Mouse (Mus musculus) liver, embryonic 13.5 days (tissue): ENCODE measurements around the gene Efcab6. TPM values are rescaled to one million over a fixed set of nuclear protein-coding genes. Genes with fewer than 3 reads are reported as not detected.

Experiments
- ATAC-seq: fragments of 200-750 bp; cut with Nextera tagmentation; 2 replicates; pipeline ENCODE4 v1.8.0; 2017; ENCODE audit warnings: low read depth, mild to moderate bottlenecking, moderate number of reproducible peaks, moderate library complexity
- DNase-seq: peaks from one replicate; pipeline ENCODE4 v3.0.0; 2022
- H3K27ac ChIP-seq: fragments of 300-500 bp; sonication (generic); 2 replicates; pipeline ENCODE4 v1.5.1; 2015; ENCODE audit warnings: moderate library complexity, mild to moderate bottlenecking, inconsistent platforms
- H3K27me3 ChIP-seq: fragments of 300-500 bp; sonication (generic); 2 replicates; pipeline ENCODE4 v1.6.1; 2015; ENCODE audit warnings: mild to moderate bottlenecking, inconsistent platforms
- H3K36me3 ChIP-seq: fragments of 300-500 bp; sonication (generic); 2 replicates; pipeline ENCODE4 v1.6.1; 2015; ENCODE audit warnings: mild to moderate bottlenecking, inconsistent platforms
- H3K4me1 ChIP-seq: fragments of 300-500 bp; sonication (generic); replicated peaks from 2 replicates; pipeline ENCODE4 v1.6.1; 2015; ENCODE audit warnings: inconsistent platforms
- H3K4me2 ChIP-seq: fragments of 300-500 bp; sonication (generic); 2 replicates; pipeline ENCODE4 v1.6.1; 2015; ENCODE audit warnings: inconsistent platforms, mild to moderate bottlenecking, moderate library complexity
- H3K4me3 ChIP-seq: fragments of 300-500 bp; sonication (generic); replicated peaks from 2 replicates; pipeline ENCODE4 v1.5.1; 2015; ENCODE audit warnings: mild to moderate bottlenecking, inconsistent platforms
- H3K9ac ChIP-seq: fragments of 300-500 bp; sonication (generic); 2 replicates; pipeline ENCODE4 v1.6.1; 2015; ENCODE audit warnings: mild to moderate bottlenecking, inconsistent platforms
- H3K9me3 ChIP-seq: fragments of 300-500 bp; sonication (generic); replicated peaks from 2 replicates; pipeline ENCODE4 v1.6.1; 2016; ENCODE audit warnings: inconsistent platforms
- WGBS: fragments of 180-500 bp; shearing (Covaris S2); methylation state at CpG from one replicate; pipeline ENCODE4 v1.1.7; 2015; ENCODE audit not compliant: insufficient replicate concordance; 5-methylcytosine and 5-hydroxymethylcytosine counted together
- polyA plus RNA-seq: library from polyadenylated mRNA; unstranded; fragments of >200 nt; fragmentation: Nextera tagmentation; extraction: Ambion mirVana; gene quantifications from 2 replicates; pipeline ENCODE4 v1.2.1, GENCODE M21; 2015

The Efcab6 gene
- polyA plus RNA-seq, 1 experiment from 2014 or later = not detected

DNA sequence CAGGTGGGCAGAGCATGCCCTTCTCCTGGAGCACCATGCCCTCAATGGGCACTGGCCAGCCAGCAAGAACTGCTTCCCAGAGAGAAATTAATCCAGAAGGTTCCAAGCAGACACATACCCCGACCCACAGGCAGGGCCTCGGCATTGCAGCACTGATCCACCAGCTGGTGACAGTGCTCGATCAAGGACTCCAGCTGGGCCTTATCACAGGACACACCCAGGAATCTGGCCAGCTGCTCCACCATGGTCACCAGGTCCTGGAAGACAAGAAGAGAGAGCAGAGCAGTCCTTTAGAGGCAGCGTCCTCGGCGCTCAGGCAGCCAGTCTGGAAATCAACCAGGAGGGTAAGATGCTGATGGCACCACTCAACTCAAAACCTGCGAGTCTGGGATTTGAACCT is 14.9 kb upstream of the Efcab6 start:
- WGBS = 40% methylated on average over 7 of the region's 7 CpGs
- no peak for DNase-seq

DNA sequence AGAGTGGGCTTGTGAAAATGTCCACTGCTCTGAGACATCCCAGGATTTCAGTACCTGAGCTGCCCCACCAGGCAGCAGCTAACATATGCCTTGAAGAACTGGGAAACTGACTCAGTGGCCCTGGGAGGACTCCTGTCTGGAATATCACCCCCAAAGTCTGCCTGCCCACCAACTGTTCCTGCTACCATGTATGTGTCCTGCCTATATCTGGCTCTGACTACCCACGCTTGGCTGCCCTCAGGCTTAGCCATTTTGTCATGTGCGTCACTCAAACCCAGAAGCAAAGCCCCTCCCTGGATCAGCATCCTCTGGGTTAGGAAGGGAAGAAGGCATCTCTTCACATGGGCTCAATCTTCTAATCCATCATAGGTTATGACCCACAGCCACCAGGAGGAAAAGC is 14.3 kb upstream of the Efcab6 start:
- H3K27me3 ChIP-seq = peaks cover 11% of the 10 kb centered on the region
- H3K9ac ChIP-seq = no peak overlapping the region
- H3K4me3 ChIP-seq = no peak overlapping the region
- DNase-seq (no peak), ATAC-seq (no peak)
- no peak overlapping the region for H3K27ac ChIP-seq
- 64% methylated on average over 2 of the region's 2 CpGs for WGBS
- H3K9me3 ChIP-seq = no peaks in the 10 kb centered on the region
- H3K36me3 ChIP-seq = no peaks in the 10 kb centered on the region
- H3K4me1 ChIP-seq = 0 out of 2 replicates have a peak, but pooled peaks cover 3% of the 10 kb centered on the region
- H3K4me2 ChIP-seq = no peak overlapping the region

More for the DNA sequence above, 14.9 kb upstream of the Efcab6 start:
- Histone ChIP-seq H3K27ac (no peak overlapping the region), H3K4me1 (0 out of 2 replicates have a peak, but pooled peaks cover 3% of the 10 kb centered on the region), H3K36me3 (no peaks in the 10 kb centered on the region), H3K9ac (no peak overlapping the region), H3K9me3 (no peaks in the 10 kb centered on the region), H3K4me2 (no peak overlapping the region), H3K4me3 (no peak overlapping the region), H3K27me3 (0 out of 2 replicates have a peak, but pooled peaks cover 5% of the 10 kb centered on the region)
- no peak for ATAC-seq

DNA sequence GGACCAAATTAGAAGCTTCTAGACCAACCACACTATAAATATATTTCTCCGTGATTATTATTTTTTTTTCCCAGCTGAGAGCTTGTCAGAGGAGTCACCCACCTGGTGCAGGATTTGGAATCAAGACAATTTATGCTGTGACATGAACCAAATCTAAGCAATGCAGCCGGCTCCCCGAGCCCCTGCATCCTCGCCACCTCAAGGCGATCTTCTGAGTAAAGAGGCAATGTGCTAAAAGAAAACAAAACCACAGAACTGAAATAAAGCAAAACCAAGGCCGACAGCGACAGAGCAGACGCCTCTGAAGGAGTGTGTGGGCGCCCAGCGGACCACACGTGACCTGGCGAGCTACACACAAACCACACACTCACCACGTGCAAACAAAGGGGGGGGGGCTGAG is 13.5 kb upstream of the Efcab6 start:
- Histone ChIP-seq H3K4me3 (no peak overlapping the region), H3K27ac (no peak overlapping the region), H3K4me2 (no peak overlapping the region), H3K27me3 (peaks cover 15% of the 10 kb centered on the region), H3K4me1 (0 out of 2 replicates have a peak, but pooled peaks cover 3% of the 10 kb centered on the region), H3K9ac (no peak overlapping the region), H3K9me3 (no peaks in the 10 kb centered on the region), H3K36me3 (no peaks in the 10 kb centered on the region)
- no peak for ATAC-seq
- 60% methylated on average over 13 of the region's 13 CpGs for WGBS
- DNase-seq = no peak

DNA sequence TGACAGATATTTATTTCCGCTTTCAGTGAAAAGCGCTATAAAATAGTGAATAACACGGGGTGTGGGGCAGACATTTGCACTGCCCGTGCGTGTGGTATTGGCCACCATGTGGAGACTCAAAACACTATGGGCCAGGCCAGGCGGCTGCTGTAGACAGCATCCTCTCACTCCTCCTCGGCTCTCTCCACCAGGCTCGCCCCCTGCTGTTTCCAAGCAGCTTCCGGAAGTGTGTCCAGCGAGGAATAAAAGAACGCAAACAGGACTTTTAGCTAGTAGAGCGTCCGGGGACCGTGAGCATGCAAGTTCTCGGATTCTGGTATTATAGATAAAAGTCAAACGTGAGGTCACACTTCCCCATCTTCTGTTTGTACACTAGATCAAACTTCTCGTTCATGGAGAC is 12.0 kb upstream of the Efcab6 start:
- Histone ChIP-seq H3K9me3 (no peaks in the 10 kb centered on the region), H3K4me3 (no peak overlapping the region), H3K36me3 (no peaks in the 10 kb centered on the region), H3K4me2 (no peak overlapping the region), H3K27ac (no peak overlapping the region), H3K27me3 (peaks cover 27% of the 10 kb centered on the region), H3K4me1 (0 out of 2 replicates have a peak, but pooled peaks cover 3% of the 10 kb centered on the region), H3K9ac (no peak overlapping the region)
- ATAC-seq = no peak
- WGBS = 55% methylated on average over 17 of the region's 17 CpGs
- no peak for DNase-seq

DNA sequence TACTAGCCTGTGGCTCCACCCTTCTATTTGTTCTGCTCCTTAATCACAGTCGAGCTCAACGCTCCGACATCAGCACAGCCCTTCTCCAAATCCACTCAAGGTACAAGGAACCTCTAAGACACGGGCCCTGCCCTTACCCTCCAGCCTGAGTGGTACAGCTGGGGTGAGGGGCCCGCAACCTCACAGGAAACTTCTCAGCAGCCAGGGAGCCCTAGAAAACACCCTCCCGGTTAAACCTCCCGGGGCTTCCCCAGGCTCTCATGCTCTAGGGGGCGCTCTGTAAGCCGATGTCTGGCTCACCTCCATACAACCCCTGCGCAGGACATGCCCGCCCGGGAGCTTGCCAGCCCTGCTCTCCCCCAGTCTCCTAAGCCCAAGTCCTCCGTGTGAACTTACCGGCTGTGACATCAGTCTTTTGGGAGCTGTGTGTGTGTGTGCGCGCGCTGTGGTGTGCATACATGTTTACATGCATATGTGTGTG is 9.6 kb upstream of the Efcab6 start:
- Histone ChIP-seq H3K9ac (no peak overlapping the region), H3K27me3 (peaks cover 49% of the 10 kb centered on the region), H3K36me3 (no peaks in the 10 kb centered on the region), H3K27ac (no peak overlapping the region), H3K9me3 (no peaks in the 10 kb centered on the region), H3K4me1 (no peaks in the 10 kb centered on the region), H3K4me3 (no peak overlapping the region), H3K4me2 (no peak overlapping the region)
- 23% methylated on average over 17 of the region's 17 CpGs for WGBS
- no peak for ATAC-seq
- DNase-seq = no peak

DNA sequence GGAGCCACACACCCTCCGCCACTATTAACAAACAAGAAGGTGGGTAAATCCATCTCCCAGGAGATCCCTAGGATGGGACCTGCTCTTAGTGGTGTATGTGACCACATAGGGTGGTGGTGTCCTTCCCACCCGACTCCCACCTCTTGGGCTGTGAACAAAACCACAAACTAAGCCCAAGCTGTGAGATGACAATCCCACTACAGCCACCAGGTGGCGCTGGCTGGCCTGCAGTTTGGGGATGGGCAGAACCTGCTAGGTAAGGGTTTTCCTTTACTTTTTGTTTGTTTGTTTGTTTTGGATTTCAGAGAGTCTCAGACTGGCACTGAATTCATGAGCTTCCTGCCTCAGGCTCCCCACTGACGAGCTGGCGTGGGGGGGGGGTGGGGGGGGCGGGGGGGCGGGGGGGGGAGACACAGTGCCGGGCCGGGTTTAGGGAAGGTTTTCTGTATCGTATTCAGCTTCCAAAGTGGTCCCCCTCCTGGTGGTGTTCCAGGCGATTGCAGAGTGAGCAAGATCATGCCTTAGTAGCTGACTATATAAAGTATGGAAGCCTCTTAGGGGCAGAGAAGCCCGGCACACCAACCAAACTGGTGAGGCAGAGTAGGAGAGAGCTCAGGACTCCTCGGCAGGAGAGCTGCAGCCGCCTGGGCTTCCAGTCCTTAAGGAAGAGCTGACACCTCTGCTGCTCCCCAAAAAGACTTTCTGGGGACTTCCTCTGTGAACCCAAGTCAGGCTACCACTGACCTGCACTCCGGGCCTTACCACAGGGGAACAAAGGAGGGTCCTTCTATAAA is 8.9 kb upstream of the Efcab6 start:
- no peaks in the 10 kb centered on the region for H3K4me1 ChIP-seq
- no peak overlapping the region for H3K9ac ChIP-seq
- ATAC-seq (no peak), DNase-seq (peak; percentile 27)
- peaks cover 55% of the 10 kb centered on the region for H3K27me3 ChIP-seq
- no peak overlapping the region for H3K27ac ChIP-seq
- H3K4me3 ChIP-seq = no peak overlapping the region
- H3K9me3 ChIP-seq = no peaks in the 10 kb centered on the region
- no peaks in the 10 kb centered on the region for H3K36me3 ChIP-seq
- WGBS = 14% methylated on average over 12 of the region's 15 CpGs
- no peak overlapping the region for H3K4me2 ChIP-seq

DNA sequence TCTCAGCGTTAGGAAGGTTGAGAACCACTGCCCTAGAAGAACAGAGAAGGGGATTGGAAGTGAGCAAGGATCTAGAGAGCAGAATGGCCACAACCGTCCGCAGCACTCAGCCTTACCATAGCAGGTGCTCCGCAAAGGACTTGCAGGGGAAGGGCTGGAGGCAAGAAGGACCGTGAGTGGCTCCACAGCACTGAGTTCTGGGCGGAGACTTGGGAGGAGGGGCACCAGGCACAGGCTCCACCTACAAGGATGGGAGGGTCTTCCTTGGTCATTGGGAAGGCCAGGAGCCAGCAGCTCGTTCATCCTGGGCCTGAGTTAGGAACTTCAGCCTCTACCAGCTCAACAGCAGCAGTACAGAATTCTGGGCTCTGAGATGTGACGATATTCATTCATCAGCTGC is 7.9 kb upstream of the Efcab6 start:
- WGBS = 13% methylated on average over 8 of the region's 8 CpGs
- no peak for ATAC-seq
- H3K27me3 ChIP-seq = peaks cover 64% of the 10 kb centered on the region

DNA sequence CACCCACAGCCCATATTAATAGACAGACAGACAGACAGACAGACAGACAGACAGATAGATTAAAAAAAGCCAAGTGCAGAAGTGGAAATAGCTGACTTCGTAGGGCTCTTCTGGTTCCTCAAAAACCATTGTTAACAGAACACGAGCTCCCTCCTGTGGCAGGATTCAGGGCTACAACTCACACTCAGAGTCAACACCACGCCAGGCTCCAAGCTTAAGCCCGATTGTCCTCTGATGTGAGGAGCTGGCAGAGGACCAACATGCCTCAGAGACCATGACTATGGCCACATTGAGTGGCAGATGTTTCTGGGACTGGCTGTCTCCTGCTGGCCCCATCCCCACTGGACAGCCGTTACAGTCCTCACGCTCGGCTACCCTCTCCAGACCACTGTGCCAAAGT is 7.0 kb upstream of the Efcab6 start:
- peaks cover 71% of the 10 kb centered on the region for H3K27me3 ChIP-seq
- no peak overlapping the region for H3K4me3 ChIP-seq
- no peak overlapping the region for H3K4me2 ChIP-seq
- no peaks in the 10 kb centered on the region for H3K4me1 ChIP-seq
- no peak overlapping the region for H3K27ac ChIP-seq
- H3K9me3 ChIP-seq = no peaks in the 10 kb centered on the region
- no peak overlapping the region for H3K9ac ChIP-seq
- DNase-seq (no peak), ATAC-seq (no peak)
- 29% methylated on average over 7 of the region's 7 CpGs for WGBS
- H3K36me3 ChIP-seq = no peaks in the 10 kb centered on the region

More for the DNA sequence above, 7.9 kb upstream of the Efcab6 start:
- DNase-seq = no peak
- Histone ChIP-seq H3K36me3 (no peaks in the 10 kb centered on the region), H3K9me3 (no peaks in the 10 kb centered on the region), H3K4me2 (no peak overlapping the region), H3K9ac (no peak overlapping the region), H3K4me3 (no peak overlapping the region), H3K4me1 (no peaks in the 10 kb centered on the region), H3K27ac (no peak overlapping the region)

DNA sequence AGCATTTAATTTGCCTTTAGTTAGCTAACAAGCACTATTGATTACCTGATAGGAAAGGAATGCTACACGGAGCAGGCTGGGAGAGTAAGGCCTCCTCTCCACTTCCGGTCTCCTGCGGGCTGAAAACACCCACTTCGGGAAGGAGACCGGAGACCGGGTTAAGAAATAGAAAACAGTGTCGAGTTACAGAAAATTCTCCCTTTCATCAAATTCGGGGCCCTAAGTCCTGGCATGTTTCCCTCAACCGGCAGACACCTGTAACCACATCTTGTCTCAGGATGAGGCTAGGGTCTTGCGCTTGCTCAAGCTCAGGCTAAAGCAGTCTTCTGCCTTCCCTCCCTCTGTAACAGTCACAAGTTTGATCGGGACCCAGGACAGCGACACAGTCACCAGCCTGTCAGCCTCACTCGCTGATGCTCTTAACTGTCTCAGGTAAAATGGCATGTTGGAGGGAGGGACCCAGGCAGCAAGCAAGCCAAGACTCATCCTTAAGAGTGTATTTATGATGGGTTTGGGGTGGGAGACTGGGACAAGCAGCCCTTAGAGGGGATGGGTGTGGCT is 5.0 kb upstream of the Efcab6 start:
- no peak overlapping the region for H3K27ac ChIP-seq
- no peaks in the 10 kb centered on the region for H3K36me3 ChIP-seq
- no peaks in the 10 kb centered on the region for H3K4me1 ChIP-seq
- H3K4me3 ChIP-seq = no peak overlapping the region
- DNase-seq = no peak
- H3K9ac ChIP-seq = no peak overlapping the region
- H3K9me3 ChIP-seq = 0 out of 2 replicates have a peak, but pooled peaks cover 4% of the 10 kb centered on the region
- no peak overlapping the region for H3K4me2 ChIP-seq
- 2% methylated on average over 13 of the region's 13 CpGs for WGBS
- H3K27me3 ChIP-seq = peaks cover 78% of the 10 kb centered on the region
- no peak for ATAC-seq

DNA sequence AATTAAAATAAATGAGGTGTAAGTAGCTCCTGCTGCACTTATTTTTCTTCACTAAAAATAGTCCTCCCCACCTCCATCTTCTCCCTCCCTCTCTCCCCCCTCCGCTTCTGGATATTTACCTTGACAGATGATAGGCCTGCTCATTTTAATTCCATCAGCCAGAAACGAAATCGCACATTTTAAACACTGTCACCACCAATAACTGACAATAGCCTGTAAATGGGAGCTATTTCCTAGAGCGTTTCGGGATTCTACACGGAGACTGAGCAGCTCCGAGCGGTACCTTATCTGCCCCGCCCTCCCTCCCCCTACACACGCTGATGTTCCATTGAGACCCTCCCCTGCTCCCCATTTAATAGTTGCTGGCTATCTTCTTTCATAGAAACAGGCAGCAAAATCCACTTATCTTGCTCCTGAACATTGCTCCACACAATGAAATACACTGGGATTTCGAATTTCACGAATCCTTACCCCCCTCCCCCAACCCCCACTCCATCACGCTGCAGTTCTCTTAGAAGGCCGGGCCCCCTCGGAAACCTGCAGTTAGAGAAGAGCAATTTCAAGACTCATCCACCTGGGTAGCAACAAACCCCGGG is 4.4 kb upstream of the Efcab6 start:
- H3K36me3 ChIP-seq = no peaks in the 10 kb centered on the region
- 0 out of 2 replicates have a peak, but pooled peaks cover 4% of the 10 kb centered on the region for H3K9me3 ChIP-seq
- H3K27ac ChIP-seq = no peak overlapping the region
- peaks cover 78% of the 10 kb centered on the region for H3K27me3 ChIP-seq
- 8% methylated on average over 16 of the region's 16 CpGs for WGBS
- no peaks in the 10 kb centered on the region for H3K4me1 ChIP-seq
- DNase-seq (no peak), ATAC-seq (no peak)
- no peak overlapping the region for H3K4me3 ChIP-seq
- H3K9ac ChIP-seq = no peak overlapping the region
- H3K4me2 ChIP-seq = no peak overlapping the region

DNA sequence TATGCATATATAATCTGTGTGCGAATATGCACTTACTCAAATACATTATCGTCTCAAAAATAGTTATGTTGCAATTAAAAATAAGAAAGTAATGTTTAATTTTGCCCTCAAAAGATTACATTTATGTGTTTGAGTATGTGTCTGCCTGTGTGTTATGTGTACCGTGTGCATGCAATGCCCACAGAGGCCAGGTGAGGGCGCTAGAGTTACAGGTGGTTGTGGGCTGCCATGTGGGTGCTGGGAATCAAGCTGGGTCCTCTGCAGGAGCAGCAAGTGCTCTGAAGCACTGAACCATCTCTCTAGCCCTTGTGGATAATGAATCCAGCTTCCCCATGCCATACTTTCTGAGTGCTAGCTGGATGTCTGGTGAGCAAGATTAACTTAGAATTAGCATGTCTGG is 522 bp upstream of the Efcab6 start:
- ATAC-seq (no peak), DNase-seq (no peak)
- Histone ChIP-seq H3K36me3 (no peaks in the 10 kb centered on the region), H3K27me3 (peaks cover 50% of the 10 kb centered on the region), H3K27ac (no peak overlapping the region), H3K4me3 (no peak overlapping the region), H3K9me3 (0 out of 2 replicates have a peak, but pooled peaks cover 4% of the 10 kb centered on the region), H3K9ac (no peak overlapping the region), H3K4me2 (no peak overlapping the region), H3K4me1 (no peaks in the 10 kb centered on the region)
- 60% methylated on average over 4 of the region's 4 CpGs for WGBS
